Mouse (Mus musculus): ENCODE results near the gene Cdk5.

- TF ChIP-seq EP300 (IDR thresholded peaks at IDR 0.05) (no peak; the same call in 1 of the 2 replicates), CTCF (IDR thresholded peaks at IDR 0.05) (no peak)
Observed at GRCm38 (mm10) chr5:24392724-24393123, 30.6 kb downstream of the Cdk5 start.
